Mouse (Mus musculus) skeletal muscle tissue, adult 2 months (tissue): ENCODE results near the gene 1810009A15Rik.

Experiments used
- DNase-seq: peaks from one replicate; pipeline ENCODE4 v3.0.0-alpha.2; 2012; ENCODE audit warnings: low read depth, low spot score

The 1810009A15Rik gene

GRCm38 (mm10) chr19:8920073-8920736 is 31.6 kb downstream of the 1810009A15Rik start, which contains the start of gene B3gat3:
TSS of gene B3gat3 (plus strand) at chr19:8920374.
- peak; percentile 95 for DNase-seq

GRCm38 (mm10) chr19:8920836-8921291 is 32.2 kb downstream of the 1810009A15Rik start:
- DNase-seq, result peak; percentile 54

GRCm38 (mm10) chr19:8921741-8922140 is 33.1 kb downstream of the 1810009A15Rik start:
- DNase-seq, result no peak

- no peak for DNase-seq
Measured at GRCm38 (mm10) chr19:8926766-8927165, 38.1 kb downstream of the 1810009A15Rik start.

GRCm38 (mm10) chr19:8927891-8928525 is 39.4 kb downstream of the 1810009A15Rik start:
- no peak for DNase-seq

- DNase-seq, result no peak
Measured at GRCm38 (mm10) chr19:8928689-8929223, 40.1 kb downstream of the 1810009A15Rik start.

GRCm38 (mm10) chr19:8929224-8930088 is 40.8 kb downstream of the 1810009A15Rik start, which contains the start of the genes Rom1 and Eml3:
TSS of gene Rom1 (minus strand) at chr19:8929356.
TSS of gene Eml3 (plus strand) at chr19:8929552.
- peak; percentile 88 for DNase-seq

- DNase-seq, result no peak
Measured at GRCm38 (mm10) chr19:8930117-8930516, 41.5 kb downstream of the 1810009A15Rik start.

GRCm38 (mm10) chr19:8930771-8931170 is 42.1 kb downstream of the 1810009A15Rik start:
- DNase-seq, result no peak

- no peak for DNase-seq
Measured at GRCm38 (mm10) chr19:8936736-8937135, 48.1 kb downstream of the 1810009A15Rik start.
